Mouse (Mus musculus) ES-E14 (cell line): ENCODE measurements around the gene Rbm38.

Experiments
- HCFC1 ChIP-seq: IDR thresholded peaks from 2 replicates; pipeline ENCODE4 v1.6.1; 2012; ENCODE audit warnings: low read length, inconsistent platforms, borderline replicate concordance; ENCODE audit not compliant: insufficient read depth
- MAFK ChIP-seq: IDR thresholded peaks from 2 replicates; pipeline ENCODE4 v1.6.1; 2014; ENCODE audit warnings: mild to moderate bottlenecking, low read depth, low read length, inconsistent platforms; ENCODE audit not compliant: insufficient read depth
- ZNF384 ChIP-seq: IDR thresholded peaks from 2 replicates; pipeline ENCODE4 v1.6.1; 2012; ENCODE audit warnings: low read depth, low read length, inconsistent platforms

GRCm38 (mm10) chr2:173079766-173080549, 59.7 kb downstream of the Rbm38 start:
- TF ChIP-seq ZNF384 (no peak), HCFC1 (no peak), MAFK (no peak)
